Mouse (Mus musculus) cerebellum, adult 2 months (tissue): ENCODE data around the gene Cypt3. TPM values are rescaled to one million over a fixed set of nuclear protein-coding genes. Genes with fewer than 3 reads are reported as not detected.

Source experiments
- DNase-seq, 2 experiments: peaks; one replicate each; pipeline ENCODE4 v3.0.0; 2021
- H3K27ac ChIP-seq: fragments of 200-500 bp; 2 replicates; pipeline ENCODE4 v1.5.1; 2012; ENCODE audit warnings: low read length, control low read depth, inconsistent platforms; ENCODE audit not compliant: insufficient read depth
- H3K27me3 ChIP-seq: fragments of 200-500 bp; 2 replicates; pipeline ENCODE4 v1.6.1; 2012; ENCODE audit warnings: inconsistent platforms, mild to moderate bottlenecking, low read length, moderate library complexity; ENCODE audit not compliant: control insufficient read depth, insufficient read depth
- H3K4me1 ChIP-seq: fragments of 200-500 bp; 2 replicates; pipeline ENCODE4 v1.6.1; 2011; ENCODE audit warnings: low read length; ENCODE audit not compliant: control insufficient read depth, insufficient read depth
- H3K4me3 ChIP-seq: fragments of 200-500 bp; replicated peaks from 2 replicates; pipeline ENCODE3; 2011; ENCODE audit warnings: mild to moderate bottlenecking, low read depth, low read length, control low read depth; ENCODE audit not compliant: insufficient read depth
- CTCF ChIP-seq: fragments of 200-500 bp; IDR thresholded peaks from 2 replicates; pipeline ENCODE4 v1.5.1; 2011; ENCODE audit warnings: low read depth, mild to moderate bottlenecking, control low read depth, low read length, moderate library complexity, borderline replicate concordance; ENCODE audit not compliant: insufficient read depth
- POLR2A ChIP-seq: fragments of 200-500 bp; IDR thresholded peaks from 2 replicates; pipeline ENCODE4 v1.6.1; 2011; ENCODE audit warnings: low read length, control low read depth, borderline replicate concordance; ENCODE audit not compliant: insufficient read depth
- WGBS: fragments of 180-500 bp; shearing (Covaris S2); methylation state at CpG from one replicate; pipeline ENCODE4 v1.1.7; 2018; 5-methylcytosine and 5-hydroxymethylcytosine counted together
- polyA plus RNA-seq: library from polyadenylated mRNA; depleted of rRNA; stranded (reverse); fragments of >200 nt; gene quantifications from 2 replicates; pipeline ENCODE4 v1.2.3, GENCODE M21; 2012; rRNA removed

Gene Cypt3
- not detected in 2 replicates for polyA plus RNA-seq

DNA sequence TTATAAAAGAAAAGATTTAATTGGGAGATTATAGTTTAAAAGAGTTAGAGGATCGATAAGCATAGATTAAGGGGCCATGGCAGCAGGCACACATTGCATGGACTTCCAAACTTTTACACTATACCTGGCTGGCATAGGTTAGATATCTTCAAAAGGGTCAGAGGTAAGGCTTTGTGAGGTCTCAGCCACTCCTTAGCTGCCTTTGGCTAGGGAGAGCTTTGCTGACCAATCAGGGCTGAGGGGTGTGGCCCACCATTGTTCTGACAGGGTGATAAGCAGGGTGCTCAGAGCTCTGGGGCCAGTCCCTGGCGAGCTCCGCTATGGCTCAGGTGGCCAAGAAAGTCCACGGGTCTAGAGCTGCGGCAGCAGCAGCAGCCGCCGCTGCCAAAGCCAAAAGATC, at the start of gene Cypt3:
TSS of gene Cypt3 (plus strand) at position 301 of the 400 bp plus-strand sequence.
- 72% methylated on average over 7 of the region's 7 CpGs for WGBS
- no peak within 1 kb of the TSS for H3K4me3 ChIP-seq
- H3K27ac ChIP-seq, result no peak within 1 kb of the TSS
- no peaks in the 10 kb centered on the region for H3K27me3 ChIP-seq
- DNase-seq, result no peak
- H3K4me1 ChIP-seq, result no peaks in the 10 kb centered on the region
- TF ChIP-seq CTCF (no peak), POLR2A (no peak)

DNA sequence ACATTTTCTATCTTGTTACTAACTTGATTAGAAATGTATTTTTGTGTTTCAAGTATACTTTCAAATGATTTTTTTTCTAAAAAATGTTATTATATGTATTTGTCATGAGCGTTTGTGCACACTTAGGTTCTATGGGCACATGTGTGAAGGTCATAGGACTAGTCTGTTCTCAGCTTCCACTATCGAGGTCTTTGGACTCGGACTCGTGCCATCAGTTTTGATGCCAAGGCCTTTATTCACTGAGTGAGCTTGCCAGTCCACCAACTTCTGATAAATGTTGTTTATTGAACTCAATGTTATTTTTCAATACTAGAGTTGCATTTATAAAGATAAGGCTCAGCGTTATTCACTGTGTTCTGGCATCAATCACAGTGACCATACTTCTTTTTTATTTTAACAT, 42.9 kb upstream of the Cypt3 start:
- no peak for DNase-seq
- WGBS, result 83% methylated on average over 5 of the region's 5 CpGs
- Histone ChIP-seq H3K4me3 (no peak overlapping the region), H3K27ac (no peak overlapping the region), H3K4me1 (no peaks in the 10 kb centered on the region), H3K27me3 (no peaks in the 10 kb centered on the region)
- TF ChIP-seq CTCF (no peak), POLR2A (no peak)

DNA sequence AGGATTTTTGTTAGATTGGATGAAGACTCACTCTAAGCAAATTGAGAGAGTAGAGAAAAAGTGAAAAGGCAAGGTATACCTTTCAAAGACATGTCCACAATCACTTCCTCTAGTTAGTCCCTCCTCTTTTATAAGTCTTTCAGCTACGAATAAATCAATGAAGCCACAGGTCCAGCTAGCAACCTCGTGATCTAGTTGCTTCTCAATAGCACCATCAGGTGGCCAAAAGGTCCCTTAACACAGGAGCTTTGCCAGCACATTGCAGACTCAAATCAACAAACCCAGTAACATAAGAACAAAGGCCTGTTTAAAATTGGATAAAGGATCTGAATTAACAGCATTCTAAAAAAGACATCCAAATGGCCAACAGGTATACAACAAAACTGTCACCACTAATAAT, 30.0 kb upstream of the Cypt3 start:
- Histone ChIP-seq H3K27ac (no peak overlapping the region), H3K4me3 (no peak overlapping the region), H3K4me1 (no peaks in the 10 kb centered on the region), H3K27me3 (no peaks in the 10 kb centered on the region)
- no peak for TF ChIP-seq POLR2A
- peak; percentile 44; the same call in 1 of the 2 replicates for TF ChIP-seq CTCF
- DNase-seq, result peak; percentile 21 to 29
- 6% methylated on average over 2 of the region's 2 CpGs for WGBS

DNA sequence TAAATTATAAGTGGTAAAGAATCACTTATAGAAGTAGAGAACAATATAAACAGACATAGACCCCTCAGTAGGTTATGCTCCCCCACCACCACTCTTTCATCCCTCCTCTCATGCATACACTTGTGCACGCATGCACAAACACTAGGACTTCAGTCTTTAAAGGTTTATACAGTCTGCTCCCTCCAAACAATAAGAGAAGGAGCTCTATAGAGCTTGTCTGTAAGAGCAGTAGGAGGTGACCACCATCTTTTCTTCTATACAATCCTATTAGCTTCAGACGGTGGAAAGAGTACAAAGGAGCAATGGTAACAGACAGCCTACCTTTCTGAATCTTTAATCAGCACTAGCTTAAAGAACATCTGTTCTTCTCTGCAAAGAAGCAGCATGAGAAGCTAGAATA, 1.8 kb upstream of the Cypt3 start:
- WGBS, result 15% methylated on average over 2 of the region's 2 CpGs
- no peak overlapping the region for H3K4me3 ChIP-seq
- no peak overlapping the region for H3K27ac ChIP-seq
- no peak for DNase-seq
- TF ChIP-seq POLR2A, result no peak
- no peak for TF ChIP-seq CTCF
- no peaks in the 10 kb centered on the region for H3K27me3 ChIP-seq
- no peaks in the 10 kb centered on the region for H3K4me1 ChIP-seq

DNA sequence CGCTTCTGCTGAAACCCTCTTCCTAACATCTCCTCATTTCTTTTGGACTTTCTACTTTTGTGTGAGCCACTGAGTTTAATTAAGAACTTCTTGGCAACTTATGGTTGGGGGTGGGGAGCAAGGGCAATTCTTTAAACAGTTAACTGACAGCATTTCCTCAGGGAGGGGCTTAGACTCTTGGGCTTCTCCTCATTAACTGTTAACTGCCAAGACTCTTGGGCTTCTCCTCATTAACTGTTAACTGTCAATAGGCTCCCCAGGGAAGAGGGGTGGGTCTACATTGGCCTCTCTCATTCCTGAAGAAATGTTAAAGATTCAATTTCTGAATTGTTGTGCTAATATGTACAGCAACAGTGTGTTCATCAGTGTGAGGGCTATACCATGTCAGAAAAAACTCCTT, 6.3 kb downstream of the Cypt3 start:
- DNase-seq, result no peak
- TF ChIP-seq CTCF, result no peak
- no peak for TF ChIP-seq POLR2A
- 69% methylated on average over 1 of the region's 1 CpGs for WGBS
- H3K4me3 ChIP-seq, result no peak overlapping the region
- H3K4me1 ChIP-seq, result no peaks in the 10 kb centered on the region
- H3K27me3 ChIP-seq, result no peaks in the 10 kb centered on the region
- no peak overlapping the region for H3K27ac ChIP-seq

DNA sequence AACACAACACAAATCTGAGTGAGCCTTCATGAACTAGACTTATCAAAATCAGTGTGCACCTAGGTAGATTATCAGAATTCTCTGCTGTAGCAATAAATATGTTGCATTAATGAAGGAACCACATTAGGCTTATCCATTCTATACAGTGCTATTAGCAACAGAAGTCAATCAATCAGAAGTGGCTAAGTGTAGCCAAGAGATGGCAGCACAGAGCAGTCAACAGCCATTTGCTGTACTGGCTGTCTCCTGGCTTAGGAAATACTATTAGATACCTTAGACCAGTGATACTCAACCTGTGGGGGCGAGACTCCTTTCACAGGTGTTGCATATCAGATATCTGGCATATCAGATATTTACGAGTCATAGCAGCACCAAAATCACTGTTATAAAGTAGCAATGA, 41.2 kb downstream of the Cypt3 start:
- Histone ChIP-seq H3K4me3 (no peak overlapping the region), H3K27me3 (no peaks in the 10 kb centered on the region), H3K27ac (no peak overlapping the region), H3K4me1 (no peaks in the 10 kb centered on the region)
- DNase-seq, result no peak
- 60% methylated on average over 2 of the region's 2 CpGs for WGBS
- no peak for TF ChIP-seq CTCF
- no peak for TF ChIP-seq POLR2A

Other genes starting within 250 kb of the Cypt3 start
- gene Ubqln2, start 60.4 kb upstream of the Cypt3 start, polyA plus RNA-seq, result 116 and 129 TPM in 2 replicates
- 2.5 and 2.7 TPM in 2 replicates for gene Kctd12b, start 137.8 kb downstream of the Cypt3 start, polyA plus RNA-seq
- gene Nbdy, start 165.0 kb downstream of the Cypt3 start, polyA plus RNA-seq, result 108 and 110 TPM in 2 replicates